Comparison of ENCODE assay signal across 21 mouse cellular contexts in genomic region chr9:115488913-115489809, GRCm38 (mm10).
DNase-seq lines count a peak whose midpoint lies in the region; ATAC-seq and TF ChIP-seq lines count a peak whose summit lies in the region.
"Had no signal": no experiment of that assay in that cellular context is flagged by ENCODE, and none has a peak within 500 bp of the region (broad histone marks: within the 10 kb centered on the region; RNA-seq: fewer than 3 reads in every experiment).

No protein-coding gene starts in this region.

- in situ Hi-C loops in Patski (cut with MboI; ENCODE audit: low pct_unique_long_range_greater_than_20kb): no loop called here

- TF ChIP-seq EP300 in liver, postnatal 0 days (IDR thresholded peaks at IDR 0.05; ENCODE audit: low read depth): no peak

- no peak overlapping the region for H3K4me3 ChIP-seq in liver, postnatal 0 days (ENCODE audit: low read depth, low read length)
- no peak overlapping the region for H3K4me3 ChIP-seq in liver, embryonic 11.5 days (ENCODE audit: low read depth, low read length)
- H3K4me3 ChIP-seq in forebrain, embryonic 13.5 days: no peak overlapping the region
- H3K4me3 ChIP-seq in heart, embryonic 11.5 days (ENCODE audit: low read depth, low read length): no peak overlapping the region
- H3K4me3 ChIP-seq: forebrain, embryonic 10.5 days; lung, embryonic 15.5 days; megakaryocyte, embryonic 14.5 days; neural tube, embryonic 12.5 days had no signal

- H3K9me3 ChIP-seq in liver, postnatal 0 days (ENCODE audit: low read length): no peaks in the 10 kb centered on the region
- H3K9me3 ChIP-seq in liver, embryonic 11.5 days (ENCODE audit: control insufficient read depth, low read length): no peaks in the 10 kb centered on the region
- H3K9me3 ChIP-seq in forebrain, embryonic 13.5 days (replicated peaks): no peaks in the 10 kb centered on the region
- no peaks in the 10 kb centered on the region for H3K9me3 ChIP-seq in heart, embryonic 11.5 days (replicated peaks; ENCODE audit: control insufficient read depth, low read length)
- H3K9me3 ChIP-seq: forebrain, embryonic 10.5 days; lung, embryonic 15.5 days; megakaryocyte, embryonic 14.5 days; neural tube, embryonic 12.5 days had no signal

- no peak overlapping the region for H3K27ac ChIP-seq in liver, postnatal 0 days (ENCODE audit: low read depth)
- no peak overlapping the region for H3K27ac ChIP-seq in liver, embryonic 11.5 days (ENCODE audit: low read depth, low read length)
- no peak overlapping the region for H3K27ac ChIP-seq in forebrain, embryonic 13.5 days
- no peak overlapping the region for H3K27ac ChIP-seq in heart, embryonic 11.5 days (ENCODE audit: low read depth, low read length)
- H3K27ac ChIP-seq: forebrain, embryonic 10.5 days; hindbrain, embryonic 14.5 days; lung, embryonic 15.5 days; neural tube, embryonic 12.5 days had no signal

- H3K4me2 ChIP-seq in liver, postnatal 0 days (ENCODE audit: low read depth, low read length): no peak overlapping the region
- H3K4me2 ChIP-seq in liver, embryonic 11.5 days: no peak overlapping the region
- H3K4me2 ChIP-seq in forebrain, embryonic 13.5 days: no peak overlapping the region
- no peak overlapping the region for H3K4me2 ChIP-seq in heart, embryonic 11.5 days
- H3K4me2 ChIP-seq: hindbrain, embryonic 14.5 days; lung, embryonic 15.5 days; neural tube, embryonic 12.5 days had no signal

- no peaks in the 10 kb centered on the region for H3K27me3 ChIP-seq in liver, postnatal 0 days (ENCODE audit: insufficient read depth, low read length)
- H3K27me3 ChIP-seq in liver, embryonic 11.5 days (replicated peaks; ENCODE audit: control insufficient read depth, insufficient read depth, low read length): no peaks in the 10 kb centered on the region
- no peaks in the 10 kb centered on the region for H3K27me3 ChIP-seq in Patski
- no peaks in the 10 kb centered on the region for H3K27me3 ChIP-seq in forebrain, embryonic 13.5 days
- no peaks in the 10 kb centered on the region for H3K27me3 ChIP-seq in heart, embryonic 11.5 days (ENCODE audit: control insufficient read depth, insufficient read depth, low read length)
- H3K27me3 ChIP-seq: neural tube, embryonic 12.5 days had no signal

- H3K9ac ChIP-seq in liver, postnatal 0 days (replicated peaks): no peak overlapping the region
- H3K9ac ChIP-seq in liver, embryonic 11.5 days (ENCODE audit: low read depth, low read length): no peak overlapping the region
- no peak overlapping the region for H3K9ac ChIP-seq in forebrain, embryonic 13.5 days
- no peak overlapping the region for H3K9ac ChIP-seq in heart, embryonic 11.5 days (ENCODE audit: low read depth, low read length)
- H3K9ac ChIP-seq: hindbrain, embryonic 14.5 days; lung, embryonic 15.5 days; neural tube, embryonic 12.5 days had no signal

- no peak for TF ChIP-seq CTCF in liver, postnatal 0 days (IDR thresholded peaks at IDR 0.05; ENCODE audit: low read depth)
- TF ChIP-seq CTCF in Patski (IDR thresholded peaks at IDR 0.05): peak; percentile 27

- ATAC-seq in liver, postnatal 0 days: peak; percentile 19; the same call in 1 of the 2 replicates
- ATAC-seq in liver, embryonic 11.5 days (replicated peaks; ENCODE audit: low FRiP score): no peak
- peak; percentile 55 for ATAC-seq in Patski
- ATAC-seq in forebrain, embryonic 13.5 days: no peak
- no peak for ATAC-seq in heart, embryonic 11.5 days (replicated peaks; ENCODE audit: insufficient number of reproducible peaks, low FRiP score, low TSS enrichment)
- ATAC-seq: activated CD4-positive, CD25-positive, alpha-beta regulatory T cell, adult 4 months; intestine, postnatal 0 days; midbrain, embryonic 16.5 days had no signal

- no peaks in the 10 kb centered on the region for H3K36me3 ChIP-seq in liver, postnatal 0 days (replicated peaks; ENCODE audit: insufficient read depth, low read length)
- H3K36me3 ChIP-seq in liver, embryonic 11.5 days (ENCODE audit: control insufficient read depth, insufficient read depth, low read length): no peaks in the 10 kb centered on the region
- no peaks in the 10 kb centered on the region for H3K36me3 ChIP-seq in forebrain, embryonic 13.5 days (ENCODE audit: poor library complexity, severe bottlenecking)
- no peaks in the 10 kb centered on the region for H3K36me3 ChIP-seq in heart, embryonic 11.5 days (ENCODE audit: control insufficient read depth, insufficient read depth, low read length)
- H3K36me3 ChIP-seq: forebrain, embryonic 10.5 days; lung, embryonic 15.5 days; neural tube, embryonic 12.5 days had no signal

- POLR2A ChIA-PET in Patski (lab: Charles Lee): no interaction called here

- CTCF ChIA-PET in Patski (lab: Charles Lee): no interaction called here

- 70% methylated on average over 9 of the region's 9 CpGs for WGBS in liver, postnatal 0 days (ENCODE audit: insufficient replicate concordance)
- 79% methylated on average over 9 of the region's 9 CpGs for WGBS in liver, embryonic 11.5 days
- 81% methylated on average over 9 of the region's 9 CpGs for WGBS in forebrain, embryonic 13.5 days
- WGBS in heart, embryonic 11.5 days (ENCODE audit: insufficient replicate concordance): 84% methylated on average over 9 of the region's 9 CpGs

- DNase-seq in liver, postnatal 0 days: no peak
- DNase-seq in liver, embryonic 11.5 days (ENCODE audit: low spot score): no peak
- DNase-seq in CD4-positive helper T cell, adult 2 months (ENCODE audit: low read depth, low spot score): peak; percentile 49
- peak; percentile 77 for DNase-seq in Patski (ENCODE audit: low read depth, low spot score)
- DNase-seq in spleen, adult 18-20 months: peak; percentile 51 to 65
- DNase-seq: adrenal gland, postnatal 25 days; cerebellum, adult 8-10 months; gastrocnemius, postnatal 14 days; heart, postnatal 10 days; right cerebral cortex, postnatal 14 days; thymus, adult 18-20 months had no signal

- no peaks in the 10 kb centered on the region for H3K4me1 ChIP-seq in liver, postnatal 0 days (ENCODE audit: insufficient read depth)
- H3K4me1 ChIP-seq in liver, embryonic 11.5 days (replicated peaks; ENCODE audit: control insufficient read depth, insufficient read depth, low read length): no peaks in the 10 kb centered on the region; the same call in 1 of the 2 replicates
- H3K4me1 ChIP-seq in forebrain, embryonic 13.5 days: no peaks in the 10 kb centered on the region
- H3K4me1 ChIP-seq in heart, embryonic 11.5 days (ENCODE audit: control insufficient read depth, insufficient read depth, low read length): no peaks in the 10 kb centered on the region
- H3K4me1 ChIP-seq: lung, embryonic 15.5 days; neural tube, embryonic 12.5 days had no signal

Comparison
In these comparisons a context has a peak if more than half of its experiments do, and no peak if none do; other contexts are left out.
1. ATAC-seq: peak in liver, postnatal 0 days (single experiment) and Patski (single experiment); none in liver, embryonic 11.5 days (single experiment), forebrain, embryonic 13.5 days (single experiment) and heart, embryonic 11.5 days (single experiment).
2. DNase-seq: peak in CD4-positive helper T cell, adult 2 months (single experiment), Patski (single experiment) and spleen, adult 18-20 months (2 of 2); none in liver, postnatal 0 days (single experiment) and liver, embryonic 11.5 days (single experiment).